In the genomic region with DNA sequence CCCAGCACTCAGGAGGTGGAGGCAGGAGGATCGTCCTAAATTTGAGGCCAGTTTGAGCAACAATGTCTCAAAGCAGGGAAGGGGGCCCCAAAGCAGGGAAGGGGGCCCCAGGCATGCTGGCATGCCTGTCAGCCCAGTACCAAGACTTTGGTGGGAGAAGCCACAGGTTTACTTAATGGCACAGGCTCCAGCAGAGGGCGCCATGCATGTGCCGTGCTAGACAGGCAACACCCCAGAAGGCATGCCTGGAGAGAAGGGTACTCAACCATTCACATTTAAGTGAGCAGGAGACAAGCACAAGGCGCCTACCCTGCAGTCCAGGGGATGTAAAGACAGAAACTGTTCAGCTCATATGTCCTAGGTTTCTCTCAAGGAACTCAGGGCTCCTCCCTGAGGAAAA, we compare ENCODE assay signal across 8 mouse cellular contexts. TPM values are rescaled to one million over a fixed set of nuclear protein-coding genes. Genes with fewer than 3 reads are reported as not detected.
DNase-seq lines count a peak whose midpoint lies in the region; ATAC-seq and TF ChIP-seq lines count a peak whose summit lies in the region.

No protein-coding gene starts in this region.

- H3K4me3 ChIP-seq in bone marrow macrophage, adult 2 months (ENCODE audit: insufficient read depth, low read length), result no peak overlapping the region
- H3K4me3 ChIP-seq in embryonic fibroblast, embryonic 13.5 days (ENCODE audit: insufficient read depth, low read length), result no peak overlapping the region
- H3K4me3 ChIP-seq in hindbrain, postnatal 0 days (ENCODE audit: low read length), result no peak overlapping the region
- H3K4me3 ChIP-seq in limb, embryonic 11.5 days (ENCODE audit: low read depth, low read length), result no peak overlapping the region
- no peak overlapping the region for H3K4me3 ChIP-seq in stomach, embryonic 16.5 days (replicated peaks; ENCODE audit: low read length)

- peaks cover under 1% of the 10 kb centered on the region; the same call in 1 of the 2 replicates for H3K36me3 ChIP-seq in hindbrain, postnatal 0 days (ENCODE audit: insufficient read depth, low read length)
- H3K36me3 ChIP-seq in limb, embryonic 11.5 days (ENCODE audit: control insufficient read depth, insufficient read depth, low read length), result no peaks in the 10 kb centered on the region
- no peaks in the 10 kb centered on the region for H3K36me3 ChIP-seq in stomach, embryonic 16.5 days (ENCODE audit: control insufficient read depth, insufficient read depth, low read length)

- ATAC-seq in hindbrain, postnatal 0 days, result peak; percentile 72; the same call in 1 of the 2 replicates
- no peak for ATAC-seq in limb, embryonic 11.5 days (ENCODE audit: insufficient number of reproducible peaks, low FRiP score, low TSS enrichment, low read depth)
- peak; percentile 70 for ATAC-seq in stomach, embryonic 16.5 days (ENCODE audit: insufficient read depth, low FRiP score)

- H3K4me2 ChIP-seq in hindbrain, postnatal 0 days (ENCODE audit: low read depth, low read length), result no peak overlapping the region
- no peak overlapping the region for H3K4me2 ChIP-seq in limb, embryonic 11.5 days (ENCODE audit: low read depth, severe bottlenecking)
- H3K4me2 ChIP-seq in stomach, embryonic 16.5 days (ENCODE audit: low read depth, low read length), result no peak overlapping the region

- no peak overlapping the region for H3K9ac ChIP-seq in hindbrain, postnatal 0 days (replicated peaks; ENCODE audit: low read length)
- no peak overlapping the region; the same call in 1 of the 2 replicates for H3K9ac ChIP-seq in limb, embryonic 11.5 days (ENCODE audit: low read length)
- no peak overlapping the region for H3K9ac ChIP-seq in stomach, embryonic 16.5 days (ENCODE audit: low read length)

- peak; percentile 72 for TF ChIP-seq CTCF in bone marrow macrophage, adult 2 months (IDR thresholded peaks at IDR 0.05; ENCODE audit: low read depth, low read length)
- peak; percentile 94 for TF ChIP-seq CTCF in embryonic fibroblast, embryonic 13.5 days (IDR thresholded peaks at IDR 0.05; ENCODE audit: borderline replicate concordance, insufficient read depth, low read length)
- peak; percentile 84 for TF ChIP-seq CTCF in hindbrain, postnatal 0 days (IDR thresholded peaks at IDR 0.05; ENCODE audit: low read depth)

- no peaks in the 10 kb centered on the region for H3K27me3 ChIP-seq in hindbrain, postnatal 0 days (ENCODE audit: insufficient read depth, low read length)
- no peaks in the 10 kb centered on the region for H3K27me3 ChIP-seq in limb, embryonic 11.5 days (ENCODE audit: control insufficient read depth, insufficient read depth, low read length)
- H3K27me3 ChIP-seq in stomach, embryonic 16.5 days (ENCODE audit: control insufficient read depth, insufficient read depth, low read length), result no peaks in the 10 kb centered on the region

- H3K4me1 ChIP-seq in bone marrow macrophage, adult 2 months (ENCODE audit: control insufficient read depth, insufficient read depth, low read length), result peaks cover 7% of the 10 kb centered on the region
- H3K4me1 ChIP-seq in embryonic fibroblast, embryonic 13.5 days (ENCODE audit: control insufficient read depth, insufficient read depth, low read length), result no peaks in the 10 kb centered on the region
- H3K4me1 ChIP-seq in hindbrain, postnatal 0 days (ENCODE audit: insufficient read depth, low read length), result no peaks in the 10 kb centered on the region; the same call in 1 of the 2 replicates
- no peaks in the 10 kb centered on the region for H3K4me1 ChIP-seq in limb, embryonic 11.5 days (ENCODE audit: control insufficient read depth, insufficient read depth, low read length)
- no peaks in the 10 kb centered on the region for H3K4me1 ChIP-seq in stomach, embryonic 16.5 days (ENCODE audit: control insufficient read depth, insufficient read depth, low read length)

- WGBS in hindbrain, postnatal 0 days, result 4% methylated on average over 4 of the region's 4 CpGs
- 10% methylated on average over 4 of the region's 4 CpGs for WGBS in limb, embryonic 11.5 days
- WGBS in stomach, embryonic 16.5 days, result 9% methylated on average over 4 of the region's 4 CpGs

- peak; percentile 73 for DNase-seq in gastrocnemius, adult 18-20 months (ENCODE audit: low spot score)
- DNase-seq in gastrocnemius, postnatal 25 days, result no peak
- DNase-seq in hindbrain, postnatal 0 days (ENCODE audit: low spot score), result peak; percentile 88
- DNase-seq in limb, embryonic 11.5 days (ENCODE audit: low spot score), result peak; percentile 87
- peak; percentile 65 to 79 for DNase-seq in natural killer cell, adult 2 months (ENCODE audit: low spot score in 2 of 2)

- TF ChIP-seq POLR2A in bone marrow macrophage, adult 2 months (IDR thresholded peaks at IDR 0.05; ENCODE audit: borderline replicate concordance, low read depth, low read length), result no peak
- no peak for TF ChIP-seq POLR2A in embryonic fibroblast, embryonic 13.5 days (IDR thresholded peaks at IDR 0.05; ENCODE audit: low read depth, low read length)

- H3K27ac ChIP-seq in bone marrow macrophage, adult 2 months (ENCODE audit: insufficient read depth, low read depth, low read length), result no peak overlapping the region
- no peak overlapping the region for H3K27ac ChIP-seq in embryonic fibroblast, embryonic 13.5 days (ENCODE audit: insufficient read depth, low read length)
- no peak overlapping the region for H3K27ac ChIP-seq in hindbrain, postnatal 0 days
- H3K27ac ChIP-seq in limb, embryonic 11.5 days (replicated peaks; ENCODE audit: low read depth, low read length), result no peak overlapping the region
- H3K27ac ChIP-seq in stomach, embryonic 16.5 days (ENCODE audit: low read length), result no peak overlapping the region

- H3K9me3 ChIP-seq in hindbrain, postnatal 0 days (ENCODE audit: low read length), result no peaks in the 10 kb centered on the region
- no peaks in the 10 kb centered on the region for H3K9me3 ChIP-seq in limb, embryonic 11.5 days (ENCODE audit: control insufficient read depth, low read length)
- H3K9me3 ChIP-seq in stomach, embryonic 16.5 days (replicated peaks; ENCODE audit: control insufficient read depth, low read length), result no peaks in the 10 kb centered on the region

RNA-seq across cellular contexts. Expression of a gene that starts 6.2 kb away (rescaled TPM):
- total RNA-seq in gastrocnemius, adult 18-20 months (2021), result 1 to 10 TPM; 3.6 to 4.3 TPM
- 1 to 10 TPM; 3.3 to 3.4 TPM for total RNA-seq in gastrocnemius, postnatal 25 days (2021)
- 8.2 TPM in 2 replicates for polyA plus RNA-seq in bone marrow macrophage, adult 2 months (2012; ENCODE audit: insufficient read depth, insufficient read length, missing spikeins)
- 9.2 and 10.8 TPM in 2 replicates for polyA plus RNA-seq in embryonic fibroblast, embryonic 13.5 days (2011; ENCODE audit: insufficient read length, low read depth, missing spikeins)
- 87.4 and 87.7 TPM in 2 replicates for total RNA-seq in hindbrain, postnatal 0 days (2014; rRNA removed)
- 64.5 and 66.5 TPM in 2 replicates for polyA plus RNA-seq in hindbrain, postnatal 0 days (2015; fragmentation: Nextera tagmentation; extraction: Ambion mirVana)
- polyA plus RNA-seq in limb, embryonic 11.5 days (2014; fragmentation: Nextera tagmentation; extraction: Ambion mirVana), result 32.6 and 32.8 TPM in 2 replicates
- polyA plus RNA-seq in stomach, embryonic 16.5 days (2015; fragmentation: Nextera tagmentation; extraction: Ambion mirVana), result 23.2 and 26.1 TPM in 2 replicates

RNA-seq across cellular contexts. Expression of a gene that starts 14.7 kb away (rescaled TPM):
- total RNA-seq in gastrocnemius, adult 18-20 months (2021), result 100 to 1,000 TPM in 1 of 2 experiments, 10 to 100 TPM in 1; 87.1 to 104 TPM
- total RNA-seq in gastrocnemius, postnatal 25 days (2021), result 10 to 100 TPM; 75.4 to 85.1 TPM
- polyA plus RNA-seq in bone marrow macrophage, adult 2 months (2012; ENCODE audit: insufficient read depth, insufficient read length, missing spikeins), result 167 and 173 TPM in 2 replicates
- 457 and 582 TPM in 2 replicates for polyA plus RNA-seq in embryonic fibroblast, embryonic 13.5 days (2011; ENCODE audit: insufficient read length, low read depth, missing spikeins)
- total RNA-seq in hindbrain, postnatal 0 days (2014; rRNA removed), result 149 and 188 TPM in 2 replicates
- polyA plus RNA-seq in hindbrain, postnatal 0 days (2015; fragmentation: Nextera tagmentation; extraction: Ambion mirVana), result 332 and 334 TPM in 2 replicates
- 780 and 808 TPM in 2 replicates for polyA plus RNA-seq in limb, embryonic 11.5 days (2014; fragmentation: Nextera tagmentation; extraction: Ambion mirVana)
- 324 and 336 TPM in 2 replicates for polyA plus RNA-seq in stomach, embryonic 16.5 days (2015; fragmentation: Nextera tagmentation; extraction: Ambion mirVana)

RNA-seq across cellular contexts. Expression of a gene that starts 35.0 kb away (rescaled TPM):
- 1 to 10 TPM; 2.5 to 3.9 TPM for total RNA-seq in gastrocnemius, adult 18-20 months (2021)
- 1 to 10 TPM; 3.8 to 5.4 TPM for total RNA-seq in gastrocnemius, postnatal 25 days (2021)
- polyA plus RNA-seq in bone marrow macrophage, adult 2 months (2012; ENCODE audit: insufficient read depth, insufficient read length, missing spikeins), result 6.6 and 7.2 TPM in 2 replicates
- 6.5 and 8.2 TPM in 2 replicates for polyA plus RNA-seq in embryonic fibroblast, embryonic 13.5 days (2011; ENCODE audit: insufficient read length, low read depth, missing spikeins)
- total RNA-seq in hindbrain, postnatal 0 days (2014; rRNA removed), result 1.2 and 4.5 TPM in 2 replicates
- 0.99 and 1.0 TPM in 2 replicates for polyA plus RNA-seq in hindbrain, postnatal 0 days (2015; fragmentation: Nextera tagmentation; extraction: Ambion mirVana)
- 9.0 and 10.6 TPM in 2 replicates for polyA plus RNA-seq in limb, embryonic 11.5 days (2014; fragmentation: Nextera tagmentation; extraction: Ambion mirVana)
- 8.9 and 9.6 TPM in 2 replicates for polyA plus RNA-seq in stomach, embryonic 16.5 days (2015; fragmentation: Nextera tagmentation; extraction: Ambion mirVana)

RNA-seq across cellular contexts. Expression of a gene that starts 51.0 kb away (rescaled TPM):
- 1 to 10 TPM; 2.1 to 2.8 TPM for total RNA-seq in gastrocnemius, adult 18-20 months (2021)
- total RNA-seq in gastrocnemius, postnatal 25 days (2021), result 1 to 10 TPM; 2.4 to 3.1 TPM
- 23.7 and 28.2 TPM in 2 replicates for polyA plus RNA-seq in bone marrow macrophage, adult 2 months (2012; ENCODE audit: insufficient read depth, insufficient read length, missing spikeins)
- 26.8 and 30.5 TPM in 2 replicates for polyA plus RNA-seq in embryonic fibroblast, embryonic 13.5 days (2011; ENCODE audit: insufficient read length, low read depth, missing spikeins)
- total RNA-seq in hindbrain, postnatal 0 days (2014; rRNA removed), result 25.4 and 35.0 TPM in 2 replicates
- polyA plus RNA-seq in hindbrain, postnatal 0 days (2015; fragmentation: Nextera tagmentation; extraction: Ambion mirVana), result 30.2 and 32.2 TPM in 2 replicates
- polyA plus RNA-seq in limb, embryonic 11.5 days (2014; fragmentation: Nextera tagmentation; extraction: Ambion mirVana), result 32.1 and 34.1 TPM in 2 replicates
- polyA plus RNA-seq in stomach, embryonic 16.5 days (2015; fragmentation: Nextera tagmentation; extraction: Ambion mirVana), result 37.4 and 41.4 TPM in 2 replicates
